Mouse (Mus musculus) testis, adult 2 months (tissue): Measurements from ENCODE around the gene Hist1h3g.

ENCODE experiments used
- CTCF ChIP-seq: fragments of 200-500 bp; IDR thresholded peaks from 2 replicates; pipeline ENCODE4 v1.5.1; 2012; ENCODE audit warnings: low read depth, mild to moderate bottlenecking, inconsistent platforms, low read length, moderate library complexity; ENCODE audit not compliant: control insufficient read depth, insufficient read depth, insufficient replicate concordance
- POLR2A ChIP-seq: fragments of 200-500 bp; IDR thresholded peaks from 2 replicates; pipeline ENCODE4 v1.6.1; 2012; ENCODE audit warnings: low read depth, mild to moderate bottlenecking, inconsistent platforms, low read length, moderate library complexity; ENCODE audit not compliant: control insufficient read depth

- no peak for TF ChIP-seq CTCF
- TF ChIP-seq POLR2A: no peak
These were observed 11.2 kb upstream of the Hist1h3g start for GRCm38 (mm10) chr13:23523976-23524375.
